Mouse (Mus musculus): ENCODE data around the gene Tigd3. TPM values are rescaled to one million over a fixed set of nuclear protein-coding genes. Genes with fewer than 3 reads are reported as not detected.

The Tigd3 gene
- total RNA-seq, 4 experiments from 2014 or later, result 2.2 to 3.5 (median 2.9) TPM

- peak in 1 of 2 experiments; percentile 54 for DNase-seq (ENCODE audit: low spot score in 2 of 2)
These were observed 45.7 kb downstream of the Tigd3 start for GRCm38 (mm10) chr19:5848032-5848825.

- DNase-seq (ENCODE audit: low spot score in 2 of 2), result no peak
These were observed 46.6 kb downstream of the Tigd3 start for GRCm38 (mm10) chr19:5847306-5847796.

- DNase-seq (ENCODE audit: low spot score in 2 of 2), result peak; percentile 94 to 96
These were observed 47.2 kb downstream of the Tigd3 start for GRCm38 (mm10) chr19:5846557-5847305.

- no peak for DNase-seq (ENCODE audit: low spot score in 2 of 2)
These were observed 47.8 kb downstream of the Tigd3 start for GRCm38 (mm10) chr19:5846154-5846553.

GRCm38 (mm10) chr19:5845319-5846135, 48.4 kb downstream of the Tigd3 start:
- peak; percentile 87 to 89 for DNase-seq (ENCODE audit: low spot score in 2 of 2)

- no peak for DNase-seq (ENCODE audit: low spot score in 2 of 2)
These were observed 49.1 kb downstream of the Tigd3 start for GRCm38 (mm10) chr19:5844831-5845318.

- DNase-seq (ENCODE audit: low spot score in 2 of 2), result no peak
These were observed 49.9 kb downstream of the Tigd3 start for GRCm38 (mm10) chr19:5843781-5844691.

GRCm38 (mm10) chr19:5842785-5843730, 50.9 kb downstream of the Tigd3 start:
- no peak for DNase-seq (ENCODE audit: low spot score in 2 of 2)

- DNase-seq (ENCODE audit: low spot score in 2 of 2), result no peak
These were observed 51.8 kb downstream of the Tigd3 start for GRCm38 (mm10) chr19:5841999-5842784.

- no peak for DNase-seq (ENCODE audit: low spot score in 2 of 2)
These were observed 52.5 kb downstream of the Tigd3 start for GRCm38 (mm10) chr19:5841389-5841946.

Other genes starting within 250 kb of the Tigd3 start
- gene Sipa1, start 230.4 kb downstream of the Tigd3 start, total RNA-seq (2022), result 10 to 100 TPM; 16.2 to 20.4 (median 19.4) TPM
- gene Map3k11, start 205.4 kb downstream of the Tigd3 start, total RNA-seq (2022), result 10 to 100 TPM; 16.9 to 21.3 (median 18.7) TPM
- 10 to 100 TPM; 74.5 to 80.9 (median 77.0) TPM for gene Pcnx3, start 205.2 kb downstream of the Tigd3 start, total RNA-seq (2022)
- gene Kcnk7, start 189.8 kb downstream of the Tigd3 start, total RNA-seq (2022), result under 1 TPM in 1 of 4 experiments, not detected in 3; 0.43 TPM
- gene Ehbp1l1, start 167.8 kb downstream of the Tigd3 start, total RNA-seq (2022), result 10 to 100 TPM; 12.4 to 17.8 (median 16.4) TPM
- gene Fam89b, start 164.5 kb downstream of the Tigd3 start, total RNA-seq (2022), result 10 to 100 TPM; 22.5 to 31.3 (median 27.4) TPM
- gene Ltbp3, start 153.2 kb downstream of the Tigd3 start, total RNA-seq (2022), result 10 to 100 TPM; 30.4 to 40.5 (median 33.1) TPM
- 10 to 100 TPM; 77.7 to 94.4 (median 88.1) TPM for gene Scyl1, start 122.7 kb downstream of the Tigd3 start, total RNA-seq (2022)
- gene Frmd8, start 18.9 kb downstream of the Tigd3 start, total RNA-seq (2022), result 10 to 100 TPM; 10.4 to 20.8 (median 16.3) TPM
- gene Slc25a45, start 16.3 kb downstream of the Tigd3 start, total RNA-seq (2022), result 1 to 10 TPM; 3.1 to 7.1 (median 4.5) TPM
- gene Dpf2, start 18.9 kb upstream of the Tigd3 start, total RNA-seq (2022), result 100 to 1,000 TPM in 1 of 4 experiments, 10 to 100 TPM in 3; 89.6 to 135 (median 97.5) TPM
- 1 to 10 TPM; 4.4 to 6.0 (median 5.4) TPM for gene Cdc42ep2, start 30.7 kb upstream of the Tigd3 start, total RNA-seq (2022)
- gene Pola2, start 70.1 kb upstream of the Tigd3 start, total RNA-seq (2022), result 1 to 10 TPM; 4.4 to 8.2 (median 7.1) TPM
- gene Slc22a20, start 92.0 kb upstream of the Tigd3 start, total RNA-seq (2022), result not detected
- 10 to 100 TPM; 23.7 to 27.7 (median 25.1) TPM for gene Capn1, start 121.7 kb upstream of the Tigd3 start, total RNA-seq (2022)
- gene Syvn1, start 152.4 kb upstream of the Tigd3 start, total RNA-seq (2022), result 10 to 100 TPM; 40.4 to 48.8 (median 43.7) TPM
- gene Mrpl49, start 163.6 kb upstream of the Tigd3 start, total RNA-seq (2022), result 10 to 100 TPM; 43.5 to 51.3 (median 46.1) TPM
- 100 to 1,000 TPM; 653 to 927 (median 780) TPM for gene Fau, start 163.7 kb upstream of the Tigd3 start, total RNA-seq (2022)
- 10 to 100 TPM; 27.0 to 38.4 (median 32.4) TPM for gene Znhit2, start 167.0 kb upstream of the Tigd3 start, total RNA-seq (2022)
- 10 to 100 TPM; 21.7 to 30.5 (median 26.6) TPM for gene Tm7sf2, start 174.2 kb upstream of the Tigd3 start, total RNA-seq (2022)
- gene Vps51, start 183.1 kb upstream of the Tigd3 start, total RNA-seq (2022), result 100 to 1,000 TPM in 2 of 4 experiments, 10 to 100 TPM in 2; 90.4 to 103 (median 99.8) TPM
- not detected for gene Tmem262, start 185.9 kb upstream of the Tigd3 start, total RNA-seq (2022)
- 1 to 10 TPM in 1 of 4 experiments, not detected in 3; 2.3 TPM for gene Gm28374, start 188.1 kb upstream of the Tigd3 start, total RNA-seq (2022)
- 10 to 100 TPM; 38.8 to 44.1 (median 41.4) TPM for gene Zfpl1, start 190.8 kb upstream of the Tigd3 start, total RNA-seq (2022)
- under 1 TPM in 1 of 4 experiments, not detected in 3; 0.31 TPM for gene Cdca5, start 190.8 kb upstream of the Tigd3 start, total RNA-seq (2022)
- not detected for gene AC131692.1, start 200.3 kb upstream of the Tigd3 start, total RNA-seq (2022)
- under 1 TPM in 3 of 4 experiments, not detected in 1; 0.14 to 0.25 (median 0.17) TPM for gene Naaladl1, start 211.6 kb upstream of the Tigd3 start, total RNA-seq (2022)
- gene Sac3d1, start 224.5 kb upstream of the Tigd3 start, total RNA-seq (2022), result 10 to 100 TPM; 11.0 to 13.4 (median 12.9) TPM
- 10 to 100 TPM; 38.7 to 43.0 (median 41.8) TPM for gene Snx15, start 234.2 kb upstream of the Tigd3 start, total RNA-seq (2022)
- gene Batf2, start 246.8 kb upstream of the Tigd3 start, total RNA-seq (2022), result 1 to 10 TPM in 1 of 4 experiments, under 1 TPM in 2, not detected in 1; 0.83 to 1.3 (median 0.96) TPM
- 10 to 100 TPM; 79.8 to 93.3 (median 85.0) TPM for gene Arl2, start 247.4 kb upstream of the Tigd3 start, total RNA-seq (2022)

All from layer of hippocampus, adult 8-10 months (tissue).